Mouse (Mus musculus): ENCODE measurements around the gene Gm49337. TPM values are rescaled to one million over a fixed set of nuclear protein-coding genes. Genes with fewer than 3 reads are reported as not detected.
A peak's percentile ranks its signal among the peaks of the same experiment; 100 is the strongest.

The Gm49337 gene
- total RNA-seq, 2 experiments from 2014 or later = 1.5 to 3.6 TPM

DNA sequence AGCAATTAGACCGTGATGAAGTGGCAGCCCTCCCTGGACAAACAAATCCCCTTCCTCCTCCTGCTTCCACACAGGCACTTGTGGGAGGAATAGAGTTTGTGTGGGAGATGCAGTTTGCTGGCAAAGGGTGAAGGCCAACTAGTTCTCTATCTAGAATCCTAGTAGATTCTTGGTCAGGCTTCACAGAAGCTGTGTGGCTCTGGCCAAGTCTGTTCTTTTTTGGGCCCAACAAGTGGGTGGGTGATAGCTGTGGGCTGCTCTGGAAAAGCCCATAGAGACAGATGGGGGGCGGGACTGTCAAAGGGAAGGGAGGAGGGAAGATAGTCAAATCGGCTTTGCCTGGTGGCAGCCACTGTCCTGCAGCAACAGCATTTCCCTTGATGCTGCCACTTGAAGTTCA lies 12.4 kb upstream of the Gm49337 start:
- peak; percentile 75 to 86 for DNase-seq (ENCODE audit: low spot score in 2 of 2)

DNA sequence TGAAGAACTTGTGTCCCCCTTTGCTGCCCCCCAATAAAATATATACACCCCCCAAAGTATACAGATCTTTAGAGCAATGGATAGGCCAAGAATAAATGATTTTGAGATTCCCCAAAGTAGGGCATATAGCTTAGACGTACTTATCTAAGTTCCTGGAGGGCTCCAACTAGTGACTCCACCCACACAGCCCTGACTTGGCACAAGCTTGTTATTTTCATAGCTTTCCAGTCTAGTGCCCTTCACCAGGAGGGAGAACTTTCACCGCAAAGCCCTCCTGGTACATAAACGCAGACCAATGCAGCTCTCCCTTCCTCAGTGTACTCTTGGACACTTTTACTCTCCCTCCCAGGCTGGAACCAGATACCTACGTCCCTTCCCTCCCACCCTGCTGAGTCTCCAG lies 11.0 kb upstream of the Gm49337 start:
- no peak for DNase-seq (ENCODE audit: low spot score in 2 of 2)

DNA sequence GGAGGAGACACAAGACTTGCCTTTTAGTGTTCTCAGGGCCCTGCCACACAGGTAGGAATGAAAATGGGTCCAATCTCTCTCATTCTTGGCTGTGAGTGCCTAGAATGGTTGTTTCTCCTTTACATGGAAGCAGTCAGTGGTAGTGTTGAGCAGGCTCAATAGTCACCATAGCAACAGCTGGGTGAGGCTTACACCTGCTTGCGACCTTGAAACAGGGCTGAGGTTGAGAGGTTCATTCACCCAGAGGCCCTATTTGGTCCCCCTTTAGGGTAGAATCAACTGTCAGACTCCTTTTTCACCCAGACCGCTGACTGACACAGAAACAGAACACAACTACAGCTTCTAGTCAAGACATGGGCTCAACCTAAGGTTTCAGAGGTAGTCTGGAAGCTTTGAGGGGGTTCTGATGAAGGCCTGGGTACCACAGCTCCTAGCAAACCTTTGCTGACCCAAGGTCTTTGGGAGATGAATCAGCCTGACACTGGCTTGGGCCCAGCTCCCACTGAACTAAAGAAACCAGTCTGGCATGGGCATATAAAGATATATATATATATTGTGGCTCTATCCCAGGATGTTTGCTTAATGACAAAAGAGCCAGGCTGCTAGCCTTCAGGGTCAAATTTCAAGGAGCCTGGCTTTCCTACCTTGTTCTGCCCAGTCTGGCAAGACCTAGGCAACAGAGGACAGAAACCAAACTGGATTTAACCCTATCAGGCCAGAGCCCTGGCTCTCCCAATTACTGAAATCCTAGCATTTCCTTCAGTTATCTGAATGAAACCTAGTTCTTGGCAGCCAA lies 8.2 kb upstream of the Gm49337 start:
- no peak for DNase-seq (ENCODE audit: low spot score in 2 of 2)

GRCm38 (mm10) chr4:116165708-116166407 lies 7.3 kb upstream of the Gm49337 start:
- DNase-seq (ENCODE audit: low spot score in 2 of 2) = no peak

DNA sequence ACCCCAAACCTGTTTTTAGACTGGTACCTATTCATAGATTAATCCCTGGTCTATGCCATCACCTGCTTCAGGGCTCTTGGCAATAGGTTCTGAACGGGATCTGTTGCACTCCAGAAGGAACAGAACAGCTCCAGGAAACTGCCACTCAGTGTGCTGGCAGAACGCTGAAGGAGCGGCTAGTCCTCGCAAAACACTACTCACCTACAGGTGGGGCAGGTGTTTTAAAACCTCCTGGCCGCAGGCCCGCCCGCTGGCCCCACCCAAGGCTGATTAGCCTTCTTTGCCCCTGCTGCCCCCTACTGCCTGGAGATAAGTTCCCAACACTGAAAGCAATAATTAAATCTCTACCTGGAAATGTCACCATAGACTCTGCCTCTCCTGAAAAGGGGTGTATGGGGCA lies 5.8 kb upstream of the Gm49337 start, which contains the start of gene Tspan1:
Tspan1 (minus strand) TSS at position 198 of the 400 bp plus-strand sequence.
- DNase-seq (ENCODE audit: low spot score in 2 of 2) = no peak

GRCm38 (mm10) chr4:116168617-116169352 lies 4.4 kb upstream of the Gm49337 start:
- peak; percentile 53 to 88 for DNase-seq (ENCODE audit: low spot score in 2 of 2)

GRCm38 (mm10) chr4:116169353-116169672 lies 3.9 kb upstream of the Gm49337 start:
- DNase-seq (ENCODE audit: low spot score in 2 of 2) = no peak

DNA sequence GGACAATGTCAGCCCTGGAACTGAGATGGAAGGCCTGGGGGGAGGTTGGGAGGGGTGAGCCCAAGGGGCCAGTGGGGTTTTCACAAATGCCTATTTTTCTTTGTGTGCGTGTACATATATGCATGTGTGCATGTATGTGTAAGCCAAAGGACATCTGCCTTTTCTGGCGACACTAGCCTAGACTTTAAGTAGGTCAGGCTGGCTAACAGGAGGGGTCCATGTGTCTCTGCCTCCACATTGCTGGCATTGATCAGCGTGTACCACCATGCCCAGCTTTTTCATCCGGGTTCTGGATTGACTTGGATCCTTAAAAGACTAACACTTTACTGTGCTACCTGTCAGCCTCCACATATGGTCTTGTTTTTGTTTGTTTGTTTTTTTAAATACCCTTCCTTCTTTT lies 568 bp downstream of the Gm49337 start:
- DNase-seq (ENCODE audit: low spot score in 2 of 2) = no peak

GRCm38 (mm10) chr4:116174466-116175116 lies 1.4 kb downstream of the Gm49337 start:
- DNase-seq (ENCODE audit: low spot score in 2 of 2) = no peak

DNA sequence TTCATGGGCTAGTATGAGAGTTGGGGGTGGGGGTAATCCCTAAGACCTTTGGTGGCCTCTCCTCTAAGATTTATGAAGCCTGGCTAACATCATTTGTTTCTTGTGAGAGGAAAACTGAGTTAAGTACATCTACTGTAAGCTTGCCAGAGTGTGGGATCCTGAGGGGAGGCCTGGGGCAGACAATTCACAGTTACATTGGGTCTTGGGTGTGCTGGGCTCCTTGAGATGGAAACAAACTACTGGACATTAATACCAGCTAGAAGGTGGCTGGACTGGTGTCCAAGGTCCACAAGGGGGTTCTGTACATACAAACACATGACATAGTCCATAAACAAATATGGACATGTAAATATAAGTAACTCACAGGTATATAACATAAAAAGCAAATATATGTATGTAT lies 2.0 kb downstream of the Gm49337 start:
- DNase-seq (ENCODE audit: low spot score in 2 of 2) = no peak

- no peak for DNase-seq (ENCODE audit: low spot score in 2 of 2)
Observed at GRCm38 (mm10) chr4:116175711-116176542, 2.7 kb downstream of the Gm49337 start.

GRCm38 (mm10) chr4:116176543-116176988 lies 3.4 kb downstream of the Gm49337 start:
- DNase-seq (ENCODE audit: low spot score in 2 of 2) = peak; percentile 35 to 47

GRCm38 (mm10) chr4:116177140-116177539 lies 4.0 kb downstream of the Gm49337 start:
- DNase-seq (ENCODE audit: low spot score in 2 of 2) = no peak

DNA sequence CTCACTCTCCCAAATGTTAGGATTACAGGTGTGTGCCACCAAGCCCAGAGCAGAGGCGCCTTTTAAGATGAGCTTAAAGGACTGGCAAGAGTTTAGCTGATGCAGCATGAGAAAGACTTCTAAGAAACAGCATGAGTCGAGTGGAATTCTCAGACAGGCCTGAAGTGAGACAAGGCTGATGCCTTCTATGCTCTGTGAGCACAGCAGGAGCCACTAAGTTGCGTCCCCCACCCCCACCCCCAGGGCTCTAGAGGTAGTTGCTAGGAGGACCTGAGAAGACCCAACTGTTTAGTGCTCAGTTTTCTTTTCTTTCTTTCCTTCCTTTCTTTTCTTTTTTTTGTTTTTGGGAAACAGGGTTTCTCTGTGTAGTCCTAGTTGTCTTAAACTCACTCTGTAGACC lies 8.9 kb downstream of the Gm49337 start:
- DNase-seq (ENCODE audit: low spot score in 2 of 2) = no peak

GRCm38 (mm10) chr4:116182745-116183144 lies 9.6 kb downstream of the Gm49337 start:
- no peak for DNase-seq (ENCODE audit: low spot score in 2 of 2)

- DNase-seq (ENCODE audit: low spot score in 2 of 2) = no peak
Observed at GRCm38 (mm10) chr4:116185083-116185482, 11.9 kb downstream of the Gm49337 start.

DNA sequence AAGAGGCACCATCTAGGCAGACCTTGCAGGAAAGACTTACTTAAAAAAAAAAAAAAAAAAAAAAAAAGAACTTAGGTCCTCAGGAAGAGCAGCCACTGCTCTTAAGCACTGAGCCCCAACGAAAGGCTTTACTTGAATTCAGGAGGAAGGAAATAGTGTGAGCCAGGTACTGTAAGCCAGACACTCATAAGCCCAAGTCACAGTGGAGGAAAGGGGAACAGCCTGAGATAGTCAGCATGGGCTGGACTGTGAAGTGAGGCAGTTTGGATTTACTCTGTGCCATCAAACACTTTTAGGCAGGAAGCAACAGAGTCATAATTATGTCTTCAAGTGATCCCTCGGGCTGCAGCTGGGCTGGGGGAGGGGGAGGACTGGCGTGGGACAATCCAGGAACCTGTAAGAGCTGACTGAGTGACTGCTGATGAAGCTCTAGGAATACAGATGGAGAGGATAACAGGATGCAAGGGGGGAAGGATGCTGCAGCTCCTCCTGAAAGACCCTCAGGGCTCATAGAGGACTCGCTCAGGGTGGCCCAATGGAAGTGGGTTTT lies 19.2 kb downstream of the Gm49337 start:
- no peak for DNase-seq (ENCODE audit: low spot score in 2 of 2)

- peak in 1 of 2 experiments; percentile 21 for DNase-seq (ENCODE audit: low spot score in 2 of 2)
Observed at GRCm38 (mm10) chr4:116193583-116194383, 20.6 kb downstream of the Gm49337 start.

DNA sequence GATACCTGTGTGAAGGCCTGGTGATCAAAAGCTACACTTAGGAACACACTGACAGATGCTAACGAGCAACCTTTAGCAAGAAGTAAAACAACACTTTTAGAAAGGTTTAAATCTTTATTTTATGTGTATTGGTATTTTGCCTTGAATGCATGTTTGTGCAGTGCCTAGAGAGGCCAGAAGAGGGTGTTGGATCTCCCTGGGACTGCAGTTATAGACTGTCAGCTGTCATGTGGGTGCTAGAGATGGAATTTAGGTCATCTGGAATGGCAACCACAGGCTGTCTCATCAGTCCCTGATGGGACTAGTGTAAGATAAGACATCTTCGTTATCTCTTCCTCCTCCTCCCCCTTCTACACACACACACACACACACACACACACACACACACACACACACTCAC lies 25.2 kb downstream of the Gm49337 start:
- no peak for DNase-seq (ENCODE audit: low spot score in 2 of 2)

Measured in layer of hippocampus, adult 18-20 months (tissue).